Mouse (Mus musculus) hindbrain, postnatal 0 days (tissue): ENCODE results near the gene Spg11. TPM values are rescaled to one million over a fixed set of nuclear protein-coding genes. Genes with fewer than 3 reads are reported as not detected.
"Not testable (repeated sequence)": the region's sequence is repeated elsewhere in the genome, so short reads cannot be mapped to it uniquely, and the experiment has no call there.

Source experiments
- ATAC-seq: fragments of 200-750 bp; cut with Nextera tagmentation; 2 replicates; pipeline ENCODE4 v1.8.0; 2017; ENCODE audit warnings: mild to moderate bottlenecking, moderate TSS enrichment, moderate library complexity
- DNase-seq: peaks from one replicate; pipeline ENCODE4 v3.0.0-alpha.2; 2015; ENCODE audit warnings: low spot score
- H3K27ac ChIP-seq: fragments of 300-500 bp; sonication (generic); 2 replicates; pipeline ENCODE4 v1.5.1; 2014; ENCODE audit warnings: mild to moderate bottlenecking
- H3K27me3 ChIP-seq: fragments of 300-500 bp; sonication (generic); 2 replicates; pipeline ENCODE4 v1.6.1; 2014; ENCODE audit warnings: low read length, mixed read lengths; ENCODE audit not compliant: insufficient read depth
- H3K36me3 ChIP-seq: fragments of 300-500 bp; sonication (generic); 2 replicates; pipeline ENCODE4 v1.6.1; 2014; ENCODE audit warnings: low read length, mixed read lengths; ENCODE audit not compliant: insufficient read depth
- H3K4me1 ChIP-seq: fragments of 300-500 bp; sonication (generic); 2 replicates; pipeline ENCODE4 v1.6.1; 2014; ENCODE audit warnings: antibody characterized with exemption, low read length, mixed read lengths; ENCODE audit not compliant: insufficient read depth
- H3K4me2 ChIP-seq: fragments of 300-500 bp; sonication (generic); 2 replicates; pipeline ENCODE4 v1.6.1; 2014; ENCODE audit warnings: low read depth, mild to moderate bottlenecking, low read length, moderate library complexity, mixed read lengths
- H3K4me3 ChIP-seq: fragments of 300-500 bp; sonication (generic); 2 replicates; pipeline ENCODE4 v1.5.1; 2014; ENCODE audit warnings: low read length
- H3K9ac ChIP-seq: fragments of 300-500 bp; sonication (generic); replicated peaks from 2 replicates; pipeline ENCODE4 v1.6.1; 2014; ENCODE audit warnings: mild to moderate bottlenecking, low read length, moderate library complexity, mixed read lengths
- H3K9me3 ChIP-seq: fragments of 300-500 bp; sonication (generic); 2 replicates; pipeline ENCODE4 v1.6.1; 2016; ENCODE audit warnings: low read length, mixed read lengths
- CTCF ChIP-seq: IDR thresholded peaks from 2 replicates; pipeline ENCODE4 v1.5.1; 2016; ENCODE audit warnings: antibody characterized with exemption, control low read depth, low read depth
- WGBS: fragments of 180-500 bp; shearing (Covaris S2); extraction: QIAGEN DNeasy Blood & Tissue Kit; methylation state at CpG from one replicate; pipeline ENCODE4 v1.1.7; 2014; 5-methylcytosine and 5-hydroxymethylcytosine counted together
- polyA plus RNA-seq: library from polyadenylated mRNA; unstranded; fragments of >200 nt; fragmentation: Nextera tagmentation; extraction: Ambion mirVana; gene quantifications from 2 replicates; pipeline ENCODE4 v1.2.1, GENCODE M21; 2015
- total RNA-seq: library from RNA; depleted of rRNA; stranded (reverse); fragments of >200 nt; gene quantifications from 2 replicates; pipeline ENCODE4 v1.2.3, GENCODE M21; 2014

Gene Spg11
- total and polyA plus RNA-seq, 2 experiments from 2014 or later = 4.3 to 21.9 TPM

DNA sequence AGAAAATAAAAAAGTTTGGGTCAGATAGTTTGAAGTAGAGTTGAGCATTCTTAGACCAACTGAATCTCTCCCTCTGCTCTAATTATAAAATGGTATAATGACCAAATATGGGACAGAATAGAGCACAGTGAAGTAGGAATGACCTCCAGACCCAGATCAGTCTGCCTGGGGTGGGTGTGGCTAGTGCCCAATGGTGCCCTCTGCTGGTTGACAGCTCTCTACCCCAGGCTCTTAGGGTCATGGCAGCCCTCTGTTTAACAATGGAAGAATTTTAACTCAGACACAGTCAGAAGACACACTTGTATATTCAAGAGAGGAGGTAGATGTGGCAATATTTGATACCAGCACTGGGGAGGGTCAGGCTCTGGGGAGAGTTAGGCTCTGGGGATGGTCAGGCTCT lies 16.1 kb downstream of the Spg11 start:
- H3K9ac ChIP-seq = no peak overlapping the region
- H3K9me3 ChIP-seq = no peaks in the 10 kb centered on the region
- no peak overlapping the region for H3K4me2 ChIP-seq
- no peak for DNase-seq
- TF ChIP-seq CTCF = 0 out of 2 replicates have a peak, but pooled peaks have one; percentile 17
- no peak; the same call in 1 of the 2 replicates for ATAC-seq
- H3K27me3 ChIP-seq = no peaks in the 10 kb centered on the region
- peaks cover 16% of the 10 kb centered on the region for H3K36me3 ChIP-seq
- no peaks in the 10 kb centered on the region for H3K4me1 ChIP-seq
- no peak overlapping the region for H3K4me3 ChIP-seq
- H3K27ac ChIP-seq = no peak overlapping the region

DNA sequence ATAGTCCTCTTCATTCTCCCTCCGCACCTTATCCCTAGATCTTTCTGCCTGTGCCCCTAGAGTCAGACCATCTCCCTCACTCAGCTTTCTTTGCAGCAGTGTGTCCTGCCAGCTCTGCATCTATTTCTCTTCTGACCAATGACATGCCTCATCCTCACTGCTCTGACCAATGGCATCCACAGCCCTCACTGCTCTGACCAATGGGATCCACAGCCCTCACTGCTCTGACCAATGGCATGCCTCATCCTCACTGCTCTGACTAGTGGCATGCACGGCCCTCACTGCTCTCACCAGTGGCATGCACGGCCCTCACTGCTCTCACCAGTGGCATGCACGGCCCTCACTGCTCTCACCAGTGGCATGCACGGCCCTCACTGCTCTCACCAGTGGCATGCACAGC lies 20.5 kb downstream of the Spg11 start:
- not testable (repeated sequence) for H3K4me3 ChIP-seq, H3K4me1 ChIP-seq, H3K27ac ChIP-seq, H3K27me3 ChIP-seq, DNase-seq, ATAC-seq, H3K9me3 ChIP-seq, H3K4me2 ChIP-seq, H3K9ac ChIP-seq
- WGBS = 84% methylated on average over 5 of the region's 5 CpGs
- H3K36me3 ChIP-seq = peaks cover 46% of the 10 kb centered on the region

DNA sequence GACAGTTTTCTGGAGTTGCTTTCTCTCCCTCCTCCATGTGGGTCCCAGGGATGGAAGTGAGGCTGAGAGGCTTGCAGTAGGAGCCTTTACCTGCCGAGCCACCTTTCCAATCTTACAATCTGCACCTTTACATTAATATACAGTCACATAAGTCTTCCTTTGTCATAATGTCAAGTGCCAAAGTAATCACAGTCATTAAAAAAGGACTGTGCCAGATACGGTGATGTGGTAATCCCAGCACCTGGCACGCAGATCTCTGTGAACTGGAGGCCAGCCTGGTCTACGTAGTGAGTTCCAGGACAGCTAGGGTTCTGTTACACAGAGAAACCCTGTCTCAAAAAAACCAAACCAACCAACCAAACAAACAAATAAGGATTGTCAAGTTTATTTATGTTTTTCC lies 24.3 kb downstream of the Spg11 start:
- no peak overlapping the region for H3K9ac ChIP-seq
- peaks cover 53% of the 10 kb centered on the region for H3K36me3 ChIP-seq
- H3K4me3 ChIP-seq = no peak overlapping the region
- DNase-seq = no peak
- no peak overlapping the region for H3K4me2 ChIP-seq
- no peaks in the 10 kb centered on the region for H3K27me3 ChIP-seq
- no peak for TF ChIP-seq CTCF
- H3K4me1 ChIP-seq = no peaks in the 10 kb centered on the region
- H3K27ac ChIP-seq = no peak overlapping the region
- ATAC-seq = no peak
- no peaks in the 10 kb centered on the region for H3K9me3 ChIP-seq
- 93% methylated on average over 4 of the region's 4 CpGs for WGBS

DNA sequence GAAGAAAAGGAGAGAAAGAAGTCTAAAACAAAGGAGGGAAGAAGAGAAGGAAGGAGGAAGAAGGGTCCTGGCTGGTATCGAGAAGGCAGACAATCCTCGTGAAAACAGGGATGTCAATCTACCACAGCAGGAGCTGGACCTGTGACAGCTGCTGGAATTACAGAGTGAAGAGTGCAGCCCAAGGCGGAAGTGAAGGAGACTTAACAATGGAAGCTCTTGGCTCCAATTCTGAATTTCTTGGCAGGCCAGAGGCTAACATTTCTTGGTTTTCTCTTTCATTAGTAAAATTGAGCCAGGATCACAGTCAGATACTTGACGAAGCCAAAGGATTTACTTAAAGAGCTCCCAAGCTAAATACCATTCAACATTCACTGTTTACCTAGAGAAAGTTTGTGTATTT lies 31.7 kb downstream of the Spg11 start:
- Histone ChIP-seq H3K9ac (no peak overlapping the region), H3K27me3 (no peaks in the 10 kb centered on the region), H3K9me3 (no peaks in the 10 kb centered on the region), H3K4me2 (no peak overlapping the region), H3K36me3 (peaks cover 39% of the 10 kb centered on the region), H3K27ac (no peak overlapping the region), H3K4me1 (no peaks in the 10 kb centered on the region), H3K4me3 (no peak overlapping the region)
- 44% methylated on average over 4 of the region's 4 CpGs for WGBS
- ATAC-seq (no peak), DNase-seq (peak; percentile 61)
- no peak for TF ChIP-seq CTCF

DNA sequence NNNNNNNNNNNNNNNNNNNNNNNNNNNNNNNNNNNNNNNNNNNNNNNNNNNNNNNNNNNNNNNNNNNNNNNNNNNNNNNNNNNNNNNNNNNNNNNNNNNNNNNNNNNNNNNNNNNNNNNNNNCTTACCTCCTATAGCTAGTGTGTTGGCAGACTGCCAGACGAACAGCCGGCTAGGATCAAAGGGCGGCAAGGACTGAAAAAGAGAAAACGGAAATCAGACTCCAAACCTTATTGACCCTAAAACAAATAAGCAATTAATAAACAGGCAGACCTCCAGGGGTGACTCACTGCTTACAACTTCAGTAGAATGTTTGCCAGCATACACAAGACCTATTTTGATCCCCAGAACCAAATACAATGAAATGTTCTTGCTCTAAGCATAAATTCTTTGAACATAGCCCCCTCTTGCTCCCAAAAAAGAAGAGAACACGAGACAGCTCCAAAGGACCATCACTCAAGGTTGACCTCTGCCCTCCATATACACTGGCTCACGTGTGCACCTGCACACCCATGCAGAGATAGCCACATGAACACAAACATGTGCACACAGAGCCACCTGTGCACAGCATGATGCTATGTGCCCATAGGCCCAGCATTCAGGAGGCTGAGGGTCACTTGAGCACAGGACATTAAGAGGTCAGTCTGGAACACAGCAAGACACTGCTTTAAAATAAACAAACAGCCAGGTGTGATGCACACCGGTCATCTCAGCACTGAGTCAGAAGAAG lies 36.3 kb downstream of the Spg11 start:
- H3K9me3 ChIP-seq = no peaks in the 10 kb centered on the region
- peaks cover 25% of the 10 kb centered on the region for H3K36me3 ChIP-seq
- H3K4me1 ChIP-seq = no peaks in the 10 kb centered on the region
- H3K27me3 ChIP-seq = no peaks in the 10 kb centered on the region
- H3K9ac ChIP-seq = no peak overlapping the region
- DNase-seq (peak; percentile 53), ATAC-seq (no peak)
- WGBS = 43% methylated on average over 7 of the region's 7 CpGs
- H3K4me3 ChIP-seq = no peak overlapping the region
- no peak overlapping the region for H3K27ac ChIP-seq
- no peak for TF ChIP-seq CTCF
- no peak overlapping the region for H3K4me2 ChIP-seq

DNA sequence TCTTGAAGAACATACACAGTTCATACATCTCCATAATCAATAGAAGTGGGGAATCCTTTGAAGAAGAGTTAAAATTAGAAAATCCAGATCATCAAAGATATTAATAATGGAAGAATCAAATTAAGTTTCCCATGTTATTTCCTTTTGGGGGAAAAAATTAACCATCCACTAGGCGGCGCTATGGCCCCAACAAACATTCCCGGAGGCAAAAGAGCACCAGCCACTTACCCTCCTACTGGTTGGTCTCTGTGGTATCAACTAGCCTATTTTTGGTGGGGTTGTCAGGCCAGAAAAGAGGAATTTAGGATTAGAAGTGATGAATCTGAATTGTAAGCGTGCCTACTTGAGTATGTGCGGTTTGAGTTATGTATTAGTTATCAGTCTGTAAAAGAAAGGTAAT lies 48.3 kb downstream of the Spg11 start:
- 40% methylated on average over 5 of the region's 5 CpGs for WGBS
- peaks cover 40% of the 10 kb centered on the region for H3K36me3 ChIP-seq
- no peaks in the 10 kb centered on the region for H3K9me3 ChIP-seq
- no peak overlapping the region for H3K27ac ChIP-seq
- H3K4me3 ChIP-seq = no peak overlapping the region
- no peaks in the 10 kb centered on the region for H3K27me3 ChIP-seq
- peak; percentile 39 for DNase-seq
- H3K4me2 ChIP-seq = no peak overlapping the region
- peak; percentile 78 for TF ChIP-seq CTCF
- no peak for ATAC-seq
- no peak overlapping the region for H3K9ac ChIP-seq
- no peaks in the 10 kb centered on the region for H3K4me1 ChIP-seq

DNA sequence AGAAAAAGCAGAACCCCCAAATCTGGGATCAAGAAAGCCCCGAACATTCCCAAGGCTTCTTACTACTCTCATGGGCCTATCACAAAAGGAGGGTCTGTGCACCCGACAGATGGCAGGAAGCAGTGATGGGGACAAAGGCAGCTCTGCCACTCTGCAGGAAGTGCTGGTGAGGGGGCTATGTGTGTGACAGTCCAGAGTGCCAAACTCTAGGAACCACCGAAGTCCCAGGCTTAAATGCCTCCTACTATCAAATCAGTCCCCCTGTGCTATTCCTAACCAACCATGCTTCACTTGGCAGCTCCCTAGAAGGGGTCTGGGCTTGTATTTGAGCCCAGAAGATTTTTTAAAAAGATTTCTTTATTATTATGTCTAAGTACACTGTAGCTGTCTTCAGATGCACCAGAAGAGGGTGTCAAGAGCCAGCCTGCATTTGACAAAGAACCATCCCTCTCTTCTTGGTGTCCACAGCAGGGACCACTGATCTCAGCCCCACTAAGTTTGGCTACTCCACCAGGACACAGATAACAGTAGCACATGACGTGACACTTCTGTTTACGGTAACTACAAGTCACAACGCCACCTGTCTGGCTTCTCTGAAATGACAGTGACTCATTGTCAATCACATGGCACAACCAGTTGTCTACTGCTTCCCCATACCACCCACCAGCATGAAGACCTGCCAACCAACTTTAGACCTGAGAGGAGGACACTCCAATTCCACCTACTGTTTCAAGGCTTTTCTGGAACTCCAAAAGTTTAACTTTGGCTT lies 48.9 kb downstream of the Spg11 start:
- ATAC-seq = no peak
- no peak for DNase-seq
- Histone ChIP-seq H3K4me1 (no peaks in the 10 kb centered on the region), H3K4me2 (no peak overlapping the region), H3K36me3 (peaks cover 41% of the 10 kb centered on the region), H3K9ac (no peak overlapping the region), H3K27ac (no peak overlapping the region), H3K27me3 (no peaks in the 10 kb centered on the region), H3K4me3 (no peak overlapping the region), H3K9me3 (no peaks in the 10 kb centered on the region)
- WGBS = 82% methylated on average over 6 of the region's 6 CpGs
- no peak for TF ChIP-seq CTCF
